Mouse (Mus musculus) forebrain, embryonic 11.5 days (tissue): ENCODE measurements at regions not wholly inside any gene's neighbourhood (a gene's known extent, or its start where the extent isn't known, plus 50 kb on each side); places are given as distances from the start of the nearest gene placed in this dataset.

ENCODE experiments used
- ATAC-seq: fragments of 200-750 bp; cut with Nextera tagmentation; replicated peaks from 2 replicates; pipeline ENCODE4 v1.8.0; 2017; ENCODE audit warnings: moderate TSS enrichment; ENCODE audit not compliant: low FRiP score
- DNase-seq: peaks from one replicate; pipeline ENCODE4 v3.0.0-alpha.2; 2017; ENCODE audit warnings: low spot score
- H3K27ac ChIP-seq: fragments of 300-500 bp; sonication (generic); 2 replicates; pipeline ENCODE4 v1.5.1; 2014; ENCODE audit warnings: low read depth, low read length
- H3K27me3 ChIP-seq: fragments of 300-500 bp; sonication (generic); 2 replicates; pipeline ENCODE4 v1.6.1; 2014; ENCODE audit warnings: mild to moderate bottlenecking, low read length, mixed read lengths; ENCODE audit not compliant: control insufficient read depth, insufficient read depth
- H3K36me3 ChIP-seq: fragments of 300-500 bp; sonication (generic); 2 replicates; pipeline ENCODE4 v1.6.1; 2014; ENCODE audit warnings: mild to moderate bottlenecking, low read length, moderate library complexity, mixed read lengths; ENCODE audit not compliant: control insufficient read depth, insufficient read depth
- H3K4me1 ChIP-seq: fragments of 300-500 bp; sonication (generic); replicated peaks from 2 replicates; pipeline ENCODE4 v1.6.1; 2014; ENCODE audit warnings: low read length, mixed read lengths; ENCODE audit not compliant: control insufficient read depth, insufficient read depth
- H3K4me2 ChIP-seq: fragments of 300-500 bp; sonication (generic); 2 replicates; pipeline ENCODE4 v1.6.1; 2014; ENCODE audit warnings: low read depth, mild to moderate bottlenecking, low read length, moderate library complexity, mixed read lengths; ENCODE audit not compliant: severe bottlenecking
- H3K4me3 ChIP-seq: fragments of 300-500 bp; sonication (generic); 2 replicates; pipeline ENCODE4 v1.5.1; 2014; ENCODE audit warnings: low read depth, low read length
- H3K9ac ChIP-seq: fragments of 300-500 bp; sonication (generic); 2 replicates; pipeline ENCODE4 v1.6.1; 2014; ENCODE audit warnings: low read length
- H3K9me3 ChIP-seq: fragments of 300-500 bp; sonication (generic); 2 replicates; pipeline ENCODE4 v1.6.1; 2016; ENCODE audit warnings: low read length, mixed read lengths; ENCODE audit not compliant: control insufficient read depth
- WGBS: fragments of 180-500 bp; shearing (Covaris S2); extraction: QIAGEN DNeasy Blood & Tissue Kit; methylation state at CpG from one replicate; pipeline ENCODE4 v1.1.7; 2014; 5-methylcytosine and 5-hydroxymethylcytosine counted together

GRCm38 (mm10) chr13:101216897-101217480 is 383.8 kb upstream of the Slc30a5 start:
- H3K36me3 ChIP-seq = no peaks in the 10 kb centered on the region
- peaks cover 12% of the 10 kb centered on the region for H3K4me1 ChIP-seq
- no peak overlapping the region for H3K27ac ChIP-seq
- ATAC-seq (no peak), DNase-seq (no peak)
- no peak overlapping the region for H3K9ac ChIP-seq
- 72% methylated on average over 8 of the region's 8 CpGs for WGBS
- H3K4me2 ChIP-seq = no peak overlapping the region
- H3K9me3 ChIP-seq = no peaks in the 10 kb centered on the region
- no peak overlapping the region for H3K4me3 ChIP-seq
- H3K27me3 ChIP-seq = no peaks in the 10 kb centered on the region

- no peaks in the 10 kb centered on the region for H3K27me3 ChIP-seq
- WGBS = 79% methylated on average over 4 of the region's 4 CpGs
- ATAC-seq = no peak
- H3K4me1 ChIP-seq = peaks cover 12% of the 10 kb centered on the region
- H3K4me3 ChIP-seq = no peak overlapping the region
- H3K36me3 ChIP-seq = no peaks in the 10 kb centered on the region
- H3K9ac ChIP-seq = no peak overlapping the region
- no peak for DNase-seq
- no peaks in the 10 kb centered on the region for H3K9me3 ChIP-seq
- H3K27ac ChIP-seq = no peak overlapping the region
- H3K4me2 ChIP-seq = no peak overlapping the region
These were observed 383.2 kb upstream of the Slc30a5 start for GRCm38 (mm10) chr13:101216421-101216820.

- H3K36me3 ChIP-seq = no peaks in the 10 kb centered on the region
- DNase-seq = no peak
- no peak overlapping the region for H3K27ac ChIP-seq
- H3K27me3 ChIP-seq = no peaks in the 10 kb centered on the region
- peaks cover 12% of the 10 kb centered on the region for H3K4me1 ChIP-seq
- no peak overlapping the region for H3K9ac ChIP-seq
- H3K4me2 ChIP-seq = no peak overlapping the region
- ATAC-seq = 0 out of 2 replicates have a peak, but pooled peaks have one; percentile 25
- no peaks in the 10 kb centered on the region for H3K9me3 ChIP-seq
- 45% methylated on average over 11 of the region's 11 CpGs for WGBS
- H3K4me3 ChIP-seq = no peak overlapping the region
These were observed 382.6 kb upstream of the Slc30a5 start for GRCm38 (mm10) chr13:101215792-101216221.

DNA sequence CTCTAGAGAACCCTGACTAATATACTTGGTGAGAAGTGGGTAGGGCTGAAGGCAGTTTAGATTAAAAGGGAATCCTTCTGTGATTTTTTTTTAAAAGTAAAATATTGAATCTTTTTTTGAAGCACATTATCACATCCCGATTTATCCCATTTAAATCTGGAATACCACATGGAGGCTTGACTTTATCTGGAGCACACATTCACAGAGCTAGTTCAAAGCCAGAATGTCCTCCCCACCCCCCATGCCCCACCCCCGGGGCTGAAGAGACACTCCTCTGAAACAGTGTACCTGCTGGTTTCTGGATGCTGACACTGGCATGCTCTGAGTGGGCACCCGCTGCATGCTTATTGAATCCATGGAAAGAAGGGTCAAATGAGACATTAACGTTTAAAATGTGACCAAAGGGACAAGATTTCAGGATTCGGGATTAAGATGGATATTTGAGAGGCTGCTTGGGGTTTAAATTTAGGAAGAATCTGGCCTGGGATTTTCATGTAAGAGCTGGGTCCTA is 382.0 kb upstream of the Slc30a5 start:
- DNase-seq (no peak), ATAC-seq (no peak)
- 70% methylated on average over 5 of the region's 5 CpGs for WGBS
- Histone ChIP-seq H3K9ac (no peak overlapping the region), H3K4me1 (peaks cover 12% of the 10 kb centered on the region), H3K9me3 (no peaks in the 10 kb centered on the region), H3K4me3 (no peak overlapping the region), H3K36me3 (no peaks in the 10 kb centered on the region), H3K27me3 (no peaks in the 10 kb centered on the region), H3K4me2 (no peak overlapping the region), H3K27ac (no peak overlapping the region)

GRCm38 (mm10) chr13:101214094-101214493 is 380.9 kb upstream of the Slc30a5 start:
- Histone ChIP-seq H3K27me3 (no peaks in the 10 kb centered on the region), H3K4me1 (peaks cover 12% of the 10 kb centered on the region), H3K36me3 (no peaks in the 10 kb centered on the region), H3K9ac (no peak overlapping the region), H3K27ac (no peak overlapping the region), H3K4me3 (no peak overlapping the region), H3K9me3 (no peaks in the 10 kb centered on the region), H3K4me2 (no peak overlapping the region)
- DNase-seq (no peak), ATAC-seq (no peak)
- WGBS = 92% methylated on average over 2 of the region's 2 CpGs

GRCm38 (mm10) chr13:101213121-101213916 is 380.1 kb upstream of the Slc30a5 start:
- whole genome bisulfite sequencing = 32% methylated on average over 13 of the region's 13 CpGs
- H3K9ac ChIP-seq = no peak overlapping the region
- H3K27ac ChIP-seq = peak overlapping the region; percentile 26
- ATAC-seq (peak; percentile 71), DNase-seq (peak; percentile 81)
- no peaks in the 10 kb centered on the region for H3K36me3 ChIP-seq
- no peaks in the 10 kb centered on the region for H3K27me3 ChIP-seq
- H3K4me3 ChIP-seq = no peak overlapping the region
- H3K4me2 ChIP-seq = no peak overlapping the region
- no peaks in the 10 kb centered on the region for H3K9me3 ChIP-seq
- H3K4me1 ChIP-seq = peaks cover 12% of the 10 kb centered on the region

DNA sequence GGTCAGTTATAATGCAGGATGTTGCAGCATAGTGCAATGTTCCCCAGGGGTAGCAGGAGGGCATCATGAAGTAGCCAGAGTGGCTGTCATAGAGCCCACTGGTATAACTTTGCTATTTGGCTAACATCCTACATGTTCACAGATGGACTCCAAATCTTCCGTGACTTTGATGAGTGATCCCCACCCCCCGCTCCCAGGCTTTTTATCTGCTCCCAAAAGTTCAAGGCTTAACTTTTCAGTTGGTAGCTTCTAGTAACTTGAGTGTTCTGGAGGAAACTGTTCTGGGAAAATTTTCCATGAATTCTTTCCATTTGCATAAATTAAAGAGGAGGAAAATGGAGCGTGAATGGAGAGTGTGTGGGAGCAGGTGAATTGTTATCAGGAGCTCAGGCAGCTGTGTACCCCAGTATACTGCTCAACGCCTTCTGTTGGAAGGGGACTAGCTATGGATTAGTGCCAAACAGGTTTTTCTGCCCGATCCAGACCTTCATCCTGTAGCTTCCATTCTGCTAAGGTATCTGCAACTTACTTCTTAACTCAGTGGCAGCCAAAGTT is 379.2 kb upstream of the Slc30a5 start:
- H3K4me2 ChIP-seq = no peak overlapping the region
- no peak for DNase-seq
- no peak for ATAC-seq
- H3K4me3 ChIP-seq = no peak overlapping the region
- H3K9me3 ChIP-seq = no peaks in the 10 kb centered on the region
- 81% methylated on average over 5 of the region's 5 CpGs for WGBS
- no peak overlapping the region for H3K9ac ChIP-seq
- no peaks in the 10 kb centered on the region for H3K36me3 ChIP-seq
- H3K27ac ChIP-seq = no peak overlapping the region
- H3K27me3 ChIP-seq = no peaks in the 10 kb centered on the region
- peaks cover 12% of the 10 kb centered on the region for H3K4me1 ChIP-seq

- WGBS = 94% methylated on average over 9 of the region's 9 CpGs
- H3K4me3 ChIP-seq = no peak overlapping the region
These were observed 375.6 kb upstream of the Slc30a5 start for GRCm38 (mm10) chr13:101208788-101209187.

More at GRCm38 (mm10) chr13:101208788-101209187, 375.6 kb upstream of the Slc30a5 start:
- no peak overlapping the region for H3K27ac ChIP-seq
- DNase-seq = no peak
- ATAC-seq = no peak
- no peaks in the 10 kb centered on the region for H3K27me3 ChIP-seq
- H3K4me2 ChIP-seq = no peak overlapping the region
- no peaks in the 10 kb centered on the region for H3K9me3 ChIP-seq
- no peak overlapping the region for H3K9ac ChIP-seq
- no peaks in the 10 kb centered on the region for H3K36me3 ChIP-seq
- peaks cover 4% of the 10 kb centered on the region for H3K4me1 ChIP-seq
